Mouse (Mus musculus) layer of hippocampus, adult 9-11 months (tissue): ENCODE data around the gene Slc25a16.
"Not testable (repeated sequence)": the region's sequence is repeated elsewhere in the genome, so short reads cannot be mapped to it uniquely, and the experiment has no call there.

ENCODE experiments used
- DNase-seq: peaks from one replicate; pipeline ENCODE4 v3.0.0; 2022

The Slc25a16 gene

DNA sequence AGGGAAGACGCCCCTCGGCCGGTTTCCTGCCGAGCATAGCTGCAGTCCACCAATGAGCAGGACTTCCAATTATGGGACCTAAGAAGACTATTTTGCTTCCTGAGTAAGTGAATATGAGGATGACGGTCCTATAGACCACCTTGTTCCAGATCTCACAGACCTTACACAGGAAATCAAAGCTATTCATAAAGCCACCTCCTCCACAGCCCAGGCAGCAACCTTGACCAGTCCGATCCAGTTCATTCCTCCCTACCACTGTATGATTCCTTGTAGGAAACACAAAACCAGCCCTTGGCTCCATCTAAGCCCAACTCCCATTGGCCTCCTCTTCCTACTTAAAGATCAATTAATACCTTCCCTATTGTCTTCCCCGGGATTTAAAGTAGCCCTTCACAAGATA is 14.1 kb upstream of the Slc25a16 start:
- no peak for DNase-seq

DNA sequence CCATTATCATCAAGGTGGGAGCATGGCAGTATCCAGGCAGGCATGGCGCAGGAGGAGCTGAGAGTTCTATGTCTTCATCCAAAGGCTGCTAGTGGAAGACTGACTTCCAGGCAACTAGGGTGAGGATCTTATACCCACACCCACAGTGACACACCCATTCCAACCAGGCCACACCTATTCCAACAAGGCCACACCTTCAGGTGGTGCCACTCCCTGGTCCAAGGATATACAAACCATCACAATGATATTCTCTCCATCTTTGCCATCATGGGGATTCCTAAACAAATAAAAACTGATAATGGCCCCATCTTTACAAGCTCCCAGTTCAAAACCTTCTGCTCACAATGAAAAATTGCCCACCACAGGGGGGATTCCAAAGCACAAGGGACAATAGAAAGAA is 11.5 kb upstream of the Slc25a16 start, which contains the start of gene Tet1:
Gene Tet1 (minus strand): TSS at position 101 of the 400 bp plus-strand sequence.
- DNase-seq, result not testable (repeated sequence)

DNA sequence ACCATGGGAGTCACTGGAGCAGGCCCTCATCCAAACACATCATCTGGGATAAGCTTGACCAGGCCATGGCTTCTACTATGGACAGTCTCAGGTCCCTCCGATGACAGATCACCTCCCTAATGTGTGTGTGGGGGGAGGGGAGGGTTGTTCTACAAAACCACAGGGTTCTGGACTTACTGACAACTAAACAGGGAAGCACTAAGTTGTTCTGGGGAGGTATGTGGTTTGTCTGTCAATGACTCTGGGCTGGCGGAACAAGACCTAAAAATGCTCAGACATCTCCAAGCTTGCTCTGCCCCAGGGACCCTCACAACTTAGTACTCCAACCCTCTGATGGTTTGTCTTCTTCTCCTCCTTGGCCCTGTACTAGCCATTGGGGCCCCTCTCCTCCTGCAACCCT is 9.3 kb upstream of the Slc25a16 start:
- DNase-seq, result no peak

DNA sequence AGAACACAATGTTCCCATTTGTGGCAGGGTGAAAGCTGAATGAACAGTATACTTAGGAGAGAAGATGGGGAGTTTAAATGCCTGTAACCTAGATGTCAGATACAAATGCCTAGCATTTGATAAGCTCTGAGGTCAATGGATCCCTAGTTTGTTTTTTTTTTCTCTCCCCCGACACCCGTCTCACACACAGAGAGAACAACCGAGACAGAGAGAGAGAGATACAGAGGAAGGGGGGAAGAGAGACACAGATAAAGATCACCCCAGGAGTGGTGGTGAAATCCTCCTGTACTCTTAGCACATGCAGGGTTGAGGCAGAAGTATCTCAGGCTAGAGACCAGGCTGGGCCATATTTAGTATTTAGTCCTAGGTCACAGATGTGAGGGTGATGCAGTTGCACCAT is 1.4 kb upstream of the Slc25a16 start:
- DNase-seq, result no peak

DNA sequence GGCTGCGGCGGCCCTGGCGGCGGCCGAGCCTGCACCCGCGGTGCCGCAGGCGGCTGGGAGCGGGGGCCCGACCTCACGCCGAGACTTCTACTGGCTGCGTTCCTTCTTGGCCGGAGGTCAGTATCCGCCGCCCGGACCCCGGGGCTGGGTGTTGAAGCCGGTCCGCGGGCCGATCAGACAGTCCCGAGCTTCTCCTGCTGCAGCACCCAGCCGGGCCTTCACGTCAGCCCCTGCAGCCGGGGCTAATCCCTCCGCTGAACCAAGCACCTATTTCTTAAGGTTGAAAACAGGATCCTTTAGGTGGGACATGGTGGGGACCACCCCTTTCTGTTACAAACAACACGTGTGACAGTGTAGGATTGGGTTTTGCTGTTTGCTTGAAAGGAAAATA is 328 bp downstream of the Slc25a16 start:
- DNase-seq, result no peak

DNA sequence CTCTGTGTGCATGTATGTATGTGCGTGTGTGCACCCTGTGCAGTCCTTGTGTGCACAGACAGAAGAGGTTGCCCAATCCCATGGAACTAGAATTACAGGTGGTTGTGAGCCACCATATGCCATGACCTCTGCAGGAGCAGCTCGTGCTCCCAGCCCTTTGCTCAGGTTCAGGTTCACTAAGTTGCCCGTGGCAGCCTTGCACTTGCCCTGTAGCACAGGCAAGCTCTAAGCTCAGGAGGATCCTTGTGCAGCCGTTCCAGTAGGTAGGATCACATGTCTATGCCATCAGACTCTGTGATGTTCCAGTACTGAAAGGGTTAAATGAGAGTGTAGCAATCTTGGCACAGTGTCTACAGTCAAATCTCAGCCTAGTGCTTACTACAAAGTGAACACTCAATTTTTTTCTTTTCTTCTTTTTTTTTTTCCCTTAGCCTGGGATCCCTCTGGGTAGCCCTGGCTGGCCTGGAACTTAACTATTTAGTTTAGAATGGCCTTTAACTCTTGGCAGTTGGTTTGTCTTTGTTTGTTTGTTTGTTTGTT is 3.7 kb downstream of the Slc25a16 start:
- DNase-seq, result no peak

DNA sequence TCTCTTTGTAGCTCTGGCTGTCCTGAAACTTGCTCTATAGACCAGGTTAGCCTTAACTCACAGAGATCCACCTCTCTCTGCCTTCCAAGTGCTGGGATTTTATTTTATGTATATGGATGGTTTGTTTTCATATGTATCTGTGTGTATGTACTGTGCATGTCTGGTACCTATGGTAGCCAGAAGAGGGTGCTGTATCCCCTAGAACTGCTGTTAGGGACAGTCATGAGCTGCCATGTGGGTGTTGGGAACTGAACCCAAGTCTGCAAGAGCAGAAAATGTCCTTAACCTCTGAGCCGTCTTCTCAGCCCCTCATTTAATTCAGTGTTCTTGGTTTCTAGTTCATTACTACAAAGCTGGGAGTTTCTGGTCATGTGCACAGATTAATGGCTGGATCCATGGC is 11.9 kb downstream of the Slc25a16 start:
- DNase-seq, result no peak

DNA sequence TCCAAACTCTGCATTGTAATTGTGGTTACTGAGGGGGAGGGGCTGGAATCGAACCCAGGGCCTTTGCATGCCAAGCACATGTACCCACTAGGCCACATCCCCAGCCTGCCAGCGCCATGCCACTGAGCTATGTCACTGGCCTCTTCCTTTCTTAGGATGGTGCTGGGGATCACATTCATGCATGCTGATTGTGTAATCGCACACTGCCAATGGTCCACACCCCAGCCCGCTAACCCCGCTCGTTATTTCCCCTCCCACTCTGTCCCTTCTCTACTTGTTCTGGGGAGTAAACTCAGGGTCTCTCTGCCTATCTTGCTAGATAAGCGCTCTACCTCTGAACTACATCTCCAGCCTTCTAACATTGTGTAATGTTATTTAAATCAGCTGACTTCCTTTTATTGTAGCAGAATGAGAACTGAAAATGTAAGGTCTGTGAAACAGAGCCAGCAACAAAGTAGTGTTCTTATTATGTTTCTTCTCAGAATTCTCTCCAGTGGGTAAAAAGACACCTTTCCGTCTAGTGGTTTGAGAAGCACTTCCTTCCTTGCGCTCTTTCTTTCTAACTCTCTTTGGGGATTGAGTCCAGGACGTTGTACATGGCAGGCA is 24.6 kb downstream of the Slc25a16 start:
- no peak for DNase-seq

DNA sequence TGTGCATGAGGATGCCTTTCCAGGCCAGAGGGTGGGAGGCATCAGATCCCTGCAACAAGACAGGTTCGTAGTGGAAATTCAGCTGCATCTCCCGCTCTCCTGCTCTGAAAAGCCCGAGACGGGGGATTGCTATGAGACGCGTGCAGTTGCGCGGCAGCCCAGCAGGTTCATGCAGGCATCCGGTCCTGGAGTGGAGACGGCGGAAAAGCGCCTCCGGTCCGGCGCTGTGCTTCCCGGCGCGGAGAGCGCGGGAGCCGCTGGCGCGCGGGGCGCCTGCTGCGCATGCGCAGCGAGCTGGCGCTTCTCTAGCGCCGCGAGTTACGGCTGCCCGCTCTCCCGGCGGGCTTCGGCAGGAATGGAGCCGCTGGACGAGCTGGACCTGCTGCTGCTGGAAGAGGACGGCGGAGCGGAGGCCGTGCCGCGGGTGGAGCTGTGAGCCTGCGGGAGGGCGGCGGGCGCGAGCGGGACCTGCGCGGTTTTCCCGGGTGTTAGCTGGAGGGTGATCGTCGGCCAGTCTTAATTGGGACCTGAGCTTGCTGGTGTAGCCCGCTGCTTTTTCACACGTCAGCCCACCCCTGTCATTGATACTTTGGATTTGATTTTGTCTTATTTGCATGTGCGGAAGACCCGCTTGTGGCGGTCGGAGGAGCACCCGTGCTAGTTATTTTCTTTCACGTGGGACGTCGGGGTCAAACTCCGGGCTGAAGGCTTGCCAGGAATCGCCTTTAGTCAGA is 26.5 kb downstream of the Slc25a16 start, which contains the start of gene Dna2:
Gene Dna2 (plus strand): TSS at position 289 of the 734 bp plus-strand sequence.
- DNase-seq, result peak; percentile 71

DNA sequence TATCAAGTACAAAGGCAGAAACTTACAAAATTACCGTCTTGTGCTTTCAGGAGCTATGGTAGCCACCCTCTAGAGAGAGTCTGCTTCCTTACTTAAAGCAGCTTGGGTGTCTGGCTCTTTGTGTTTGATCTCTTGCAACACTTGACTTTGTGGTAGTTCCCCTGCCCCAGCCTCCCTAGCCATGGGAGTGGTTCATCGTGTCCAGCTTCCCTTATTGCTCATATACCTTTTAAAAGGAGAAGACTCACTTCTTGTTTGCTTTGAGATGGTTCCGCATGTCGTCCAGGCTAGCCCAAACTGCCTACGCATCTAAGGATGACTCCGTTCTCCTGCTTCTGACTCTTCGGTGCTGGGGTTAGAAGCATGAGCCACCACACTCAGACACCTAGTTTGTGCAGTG is 28.1 kb downstream of the Slc25a16 start:
- peak; percentile 36 for DNase-seq

DNA sequence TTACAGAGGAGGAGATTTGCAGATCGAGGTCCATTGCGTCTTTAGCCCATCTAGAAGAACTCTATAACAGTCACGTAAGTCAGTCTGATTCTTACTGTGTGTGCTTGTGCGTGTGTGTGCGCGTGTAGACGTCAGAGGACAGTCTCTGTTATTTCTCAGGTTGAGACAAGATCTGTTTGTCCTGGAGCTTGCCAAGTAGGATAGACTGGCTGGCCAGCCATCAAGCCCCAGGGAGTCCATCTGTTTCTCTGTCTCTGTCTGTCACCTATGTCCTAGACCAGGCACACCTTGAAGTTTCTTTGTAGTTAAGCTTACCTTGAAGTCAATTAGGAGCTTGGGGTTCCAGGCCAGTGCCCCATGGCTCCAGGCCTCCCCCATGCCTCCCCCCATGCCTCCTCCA is 43.5 kb downstream of the Slc25a16 start:
- DNase-seq, result no peak

DNA sequence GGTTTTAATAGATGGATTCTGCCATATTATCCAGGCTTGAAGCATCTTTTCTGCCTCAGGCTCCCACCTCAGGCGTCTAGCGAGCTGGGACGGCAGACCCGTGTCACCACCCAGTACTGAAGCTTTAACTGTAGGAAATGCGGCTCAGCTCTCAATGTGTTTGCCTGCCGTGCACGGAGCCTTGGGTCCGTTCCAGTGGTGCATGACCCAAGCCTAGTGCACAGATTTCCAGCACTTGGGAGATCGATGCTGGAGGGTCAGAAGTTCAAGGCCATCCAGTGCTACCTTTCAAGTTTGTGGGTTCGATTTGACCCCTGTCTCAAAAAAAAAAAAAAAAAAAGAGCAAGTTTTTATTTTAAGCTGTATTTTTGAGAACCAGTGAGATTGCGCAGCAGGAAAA is 45.4 kb downstream of the Slc25a16 start:
- DNase-seq, result no peak

DNA sequence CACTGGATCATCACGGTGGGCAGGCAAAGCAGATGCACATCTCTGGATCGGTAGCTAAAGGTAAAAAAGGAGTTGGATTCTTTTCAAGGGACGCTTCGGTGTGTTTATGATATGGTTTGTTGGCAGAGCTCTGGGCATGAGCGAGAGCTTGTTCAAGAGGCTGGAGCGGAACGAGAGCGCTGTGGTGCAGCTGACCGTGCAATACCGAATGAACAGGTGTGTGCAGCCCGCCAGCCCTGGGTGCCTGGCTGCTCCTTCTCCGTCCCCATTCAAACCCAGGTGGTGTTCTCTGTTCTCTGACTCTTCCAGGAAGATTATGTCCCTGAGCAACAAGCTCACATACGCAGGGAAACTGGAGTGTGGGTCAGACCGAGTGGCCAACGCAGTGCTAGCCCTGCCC is 45.9 kb downstream of the Slc25a16 start:
- DNase-seq, result no peak

DNA sequence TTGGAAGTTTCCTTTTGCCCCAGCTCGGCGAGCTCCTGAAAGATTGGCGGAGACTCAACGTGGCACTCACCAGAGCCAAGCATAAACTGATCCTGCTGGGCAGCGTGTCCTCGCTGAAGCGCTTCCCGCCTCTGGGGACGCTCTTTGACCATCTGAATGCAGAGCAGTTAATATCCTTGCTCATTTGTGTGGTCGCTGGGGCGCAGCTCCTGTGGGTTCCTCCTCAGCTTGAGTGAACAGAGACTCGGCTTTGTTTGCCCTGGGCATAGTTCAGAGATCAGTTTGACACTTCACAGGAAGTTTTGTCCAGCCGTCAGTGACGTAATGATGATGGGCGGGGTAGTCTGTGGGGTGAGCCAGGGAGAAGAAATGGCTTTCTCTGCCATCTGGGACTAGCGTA is 51.4 kb downstream of the Slc25a16 start:
- DNase-seq, result peak; percentile 36

DNA sequence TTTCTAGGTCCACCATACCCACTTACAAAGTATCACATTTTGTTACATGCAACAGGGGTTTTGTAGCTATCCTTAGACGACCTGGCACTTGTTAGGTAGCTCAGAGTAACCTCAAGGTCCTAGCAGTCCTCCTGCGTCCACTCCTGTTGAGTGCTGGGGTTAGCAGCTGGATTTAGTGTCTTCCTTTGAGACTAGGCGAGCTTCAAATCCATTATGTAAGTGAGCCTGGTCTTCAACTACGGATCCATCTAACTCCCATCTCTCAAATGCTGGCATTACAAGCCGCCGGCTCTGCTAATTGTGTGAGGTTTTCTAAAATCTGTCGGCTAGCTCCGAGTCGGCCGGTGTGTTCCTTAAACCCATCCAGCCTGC is 59.2 kb downstream of the Slc25a16 start:
- no peak for DNase-seq

DNA sequence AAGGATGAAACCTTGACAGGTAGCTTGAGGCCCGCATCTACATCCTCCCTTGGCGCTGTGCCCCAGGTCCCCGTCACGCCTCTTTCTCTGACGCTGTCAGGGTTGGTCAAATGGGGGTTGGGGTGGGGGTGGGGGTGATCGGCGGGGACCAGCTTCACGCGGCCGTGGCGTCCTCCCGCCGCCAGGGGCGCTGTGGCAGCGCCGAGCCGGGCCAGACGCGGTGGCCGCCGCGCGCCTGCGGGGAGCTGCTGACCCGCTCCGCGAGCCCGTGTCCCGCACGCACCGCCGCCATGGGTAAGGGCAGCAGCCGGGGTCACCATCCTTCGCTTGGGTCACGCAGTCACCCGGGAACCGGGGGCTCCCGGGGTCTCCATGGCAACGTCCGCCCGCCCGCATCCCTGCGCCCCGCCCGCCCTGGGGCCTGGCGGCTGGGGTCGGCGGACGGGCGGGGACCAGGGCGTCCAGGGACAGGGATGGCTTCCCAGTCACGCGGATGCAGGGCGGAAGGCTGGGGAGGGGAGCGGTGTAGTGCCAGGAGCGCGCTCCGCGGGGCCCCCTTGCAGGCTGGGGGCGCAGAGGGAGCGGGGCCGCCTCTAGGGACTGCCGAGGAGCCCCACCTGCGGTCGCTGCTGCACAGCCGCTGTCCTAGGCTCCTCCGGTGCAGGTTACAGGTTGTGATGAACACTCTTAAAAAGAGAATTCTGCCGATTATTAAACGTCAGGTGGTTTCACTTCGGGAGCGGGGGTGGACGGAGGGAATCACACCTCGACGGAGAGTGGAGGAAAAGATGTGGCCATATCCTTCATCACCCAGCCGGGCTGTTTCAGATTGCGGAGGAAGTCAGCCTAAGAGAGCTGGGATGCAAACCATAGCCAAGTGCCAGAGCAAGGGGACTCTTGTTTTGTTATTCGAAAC is 59.9 kb downstream of the Slc25a16 start, which contains the start of gene Rufy2:
Gene Rufy2 (plus strand): TSS at position 185 of the 916 bp plus-strand sequence.
- peak; percentile 88 for DNase-seq

DNA sequence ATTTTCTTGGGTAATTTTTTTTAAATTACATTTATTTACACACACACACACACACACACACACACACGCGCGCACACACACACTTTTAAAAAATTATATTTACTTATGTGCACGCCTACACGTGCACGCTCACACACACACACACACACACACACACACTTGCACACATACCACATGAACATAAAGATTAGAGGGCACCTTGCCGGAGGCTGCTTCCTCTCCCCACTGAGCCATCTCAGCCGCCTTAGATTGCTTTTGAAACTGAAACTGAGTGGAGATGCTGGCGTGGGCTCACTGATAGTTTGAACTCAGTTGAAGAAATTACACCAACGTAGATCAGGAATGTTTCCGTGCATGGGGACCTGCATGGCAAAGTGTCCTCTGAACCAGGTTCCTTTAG is 63.6 kb downstream of the Slc25a16 start:
- DNase-seq, result no peak

DNA sequence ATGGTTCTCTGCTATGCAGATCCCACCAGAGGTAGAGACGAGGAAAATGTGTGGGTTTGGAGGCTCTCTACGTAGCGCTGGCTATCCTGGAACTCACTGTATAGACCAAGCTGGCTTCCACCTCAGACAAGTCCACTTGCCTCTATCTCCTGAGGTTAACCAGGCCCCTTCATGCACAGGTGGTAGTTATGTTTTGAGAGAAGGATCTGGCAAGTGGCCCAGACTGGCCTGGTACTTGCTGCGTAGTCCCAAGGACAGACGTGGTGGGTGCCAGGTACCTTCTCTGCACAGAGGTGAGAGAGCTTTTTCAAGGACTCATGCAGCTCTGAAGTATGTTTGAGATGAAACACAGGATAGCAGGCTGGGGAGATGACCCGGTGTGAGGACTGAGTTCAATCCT is 64.1 kb downstream of the Slc25a16 start:
- no peak for DNase-seq

DNA sequence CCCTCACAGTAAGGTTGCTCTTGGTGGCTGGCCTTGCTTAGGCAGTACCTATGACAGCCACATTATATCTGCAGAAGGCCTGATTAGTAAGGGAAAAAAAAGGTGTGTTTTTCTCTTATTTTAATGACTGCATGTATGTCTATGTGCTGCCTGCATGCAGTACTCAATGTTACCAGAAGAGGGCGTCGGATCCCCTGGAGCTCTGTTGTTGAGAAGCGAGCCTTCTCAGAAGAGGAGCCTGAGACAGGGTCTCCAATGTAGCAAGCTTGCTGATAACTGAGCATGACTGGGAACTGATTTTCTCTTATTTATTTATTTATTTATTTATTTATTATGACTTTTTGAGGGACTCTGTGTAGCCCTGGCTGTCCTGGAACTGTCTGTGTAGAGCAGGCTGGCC is 66.9 kb downstream of the Slc25a16 start:
- DNase-seq, result no peak

DNA sequence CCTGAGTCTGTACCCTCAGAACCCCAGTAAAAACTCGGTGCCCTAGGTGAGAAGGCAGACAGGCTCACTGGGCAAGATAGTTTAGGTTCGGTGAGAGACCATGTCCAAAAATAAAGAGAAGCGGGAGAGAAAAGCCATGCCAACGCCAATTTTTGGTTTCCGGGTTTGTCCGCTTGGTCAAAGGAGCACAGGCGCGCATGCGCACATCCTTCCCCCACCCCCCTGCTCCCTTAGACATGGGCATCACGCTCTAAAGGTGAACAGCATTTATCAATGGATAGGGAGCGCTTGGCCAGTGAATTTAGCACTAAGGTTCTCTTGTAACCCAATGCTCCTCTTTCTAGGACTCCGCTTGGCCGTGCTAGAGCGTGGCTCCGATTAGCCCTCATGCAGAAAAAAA is 70.2 kb downstream of the Slc25a16 start:
- no peak for DNase-seq

DNA sequence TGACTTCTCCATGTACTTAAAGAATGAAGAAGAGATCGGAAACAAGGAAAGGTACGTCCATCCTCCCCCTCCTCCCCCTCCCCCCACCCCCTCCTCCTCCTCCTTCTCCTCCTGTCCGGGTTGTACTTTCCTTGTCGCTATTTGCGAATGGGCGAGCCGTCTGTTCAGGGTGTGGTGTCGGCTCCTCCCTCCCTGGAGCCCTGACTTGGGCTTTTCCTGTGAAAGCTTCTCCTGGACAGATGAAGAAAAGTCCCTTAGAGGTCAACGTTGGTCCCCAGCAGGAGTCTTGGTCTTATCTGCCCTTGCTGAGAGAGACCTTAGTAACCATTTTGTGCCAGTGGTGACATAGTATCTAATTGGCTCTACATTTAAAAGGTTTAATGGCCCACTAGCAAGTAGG is 73.6 kb downstream of the Slc25a16 start:
- no peak for DNase-seq
